Mouse (Mus musculus): ENCODE measurements around the gene 0610012G03Rik. TPM values are rescaled to one million over a fixed set of nuclear protein-coding genes. Genes with fewer than 3 reads are reported as not detected.

The 0610012G03Rik gene
- polyA plus RNA-seq, 1 experiment from 2014 or later: 127 TPM

DNA sequence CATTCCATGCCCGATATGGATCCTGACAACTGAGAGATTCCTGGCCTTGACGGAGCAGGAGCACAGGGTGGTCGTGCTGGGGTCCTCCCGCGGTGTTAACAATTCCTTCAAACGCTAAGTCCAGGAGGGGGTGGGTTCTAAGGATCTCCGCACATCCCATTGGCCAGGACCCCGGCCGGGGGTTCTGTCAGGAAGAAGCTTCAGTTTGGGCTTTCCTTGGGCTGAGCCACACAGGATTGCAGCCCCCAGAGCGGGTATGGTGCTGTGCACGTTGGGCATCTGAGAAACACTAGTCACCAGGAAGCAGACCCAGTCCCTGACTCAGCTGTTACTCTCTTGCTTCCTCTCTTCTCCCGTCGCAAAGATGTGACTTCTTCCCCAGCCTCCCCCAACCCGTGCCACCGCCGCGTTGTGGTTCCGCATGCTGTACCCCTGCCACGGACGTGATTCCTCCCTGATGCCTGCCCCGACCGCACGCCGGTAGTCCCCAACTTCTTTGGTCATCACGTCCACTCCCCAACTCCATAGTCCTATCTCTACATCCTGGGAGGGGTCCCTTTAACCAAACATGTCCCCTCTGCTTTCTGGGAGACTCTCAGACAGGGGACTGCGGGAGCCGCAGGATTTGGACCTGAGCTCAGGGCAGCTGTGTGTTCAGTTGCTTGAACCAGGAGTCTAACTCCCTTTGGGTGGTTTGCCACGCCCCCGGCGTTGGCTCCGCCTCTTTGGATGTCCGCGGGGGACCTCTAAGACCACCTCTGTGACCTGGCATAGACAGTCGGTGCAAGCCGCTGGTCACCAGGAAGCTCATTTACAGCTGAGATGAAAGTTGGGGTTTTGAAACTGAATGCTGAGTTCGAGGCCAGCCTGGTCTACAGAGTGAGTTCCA is 13.0 kb downstream of the 0610012G03Rik start:
- Histone ChIP-seq H3K4me1 (ENCODE audit: control insufficient read depth, insufficient read depth, low read length) (peaks cover 16% of the 10 kb centered on the region), H3K27me3 (ENCODE audit: control insufficient read depth, insufficient read depth, low read length) (peaks cover 24% of the 10 kb centered on the region), H3K4me3 (ENCODE audit: low read length) (peak overlapping the region; percentile 47), H3K9me3 (replicated peaks; ENCODE audit: control insufficient read depth, low read length) (no peaks in the 10 kb centered on the region; the same call in 1 of the 2 replicates), H3K4me2 (ENCODE audit: low read depth, low read length) (peak overlapping the region; percentile 71), H3K36me3 (ENCODE audit: control insufficient read depth, insufficient read depth) (no peaks in the 10 kb centered on the region), H3K9ac (ENCODE audit: low read length) (peak overlapping the region; percentile 38), H3K27ac (ENCODE audit: low read length) (no peak overlapping the region)
- ATAC-seq (replicated peaks; ENCODE audit: extremely low read depth, insufficient read depth, low FRiP score): no peak
- WGBS: 6% methylated on average over 36 of the region's 36 CpGs

DNA sequence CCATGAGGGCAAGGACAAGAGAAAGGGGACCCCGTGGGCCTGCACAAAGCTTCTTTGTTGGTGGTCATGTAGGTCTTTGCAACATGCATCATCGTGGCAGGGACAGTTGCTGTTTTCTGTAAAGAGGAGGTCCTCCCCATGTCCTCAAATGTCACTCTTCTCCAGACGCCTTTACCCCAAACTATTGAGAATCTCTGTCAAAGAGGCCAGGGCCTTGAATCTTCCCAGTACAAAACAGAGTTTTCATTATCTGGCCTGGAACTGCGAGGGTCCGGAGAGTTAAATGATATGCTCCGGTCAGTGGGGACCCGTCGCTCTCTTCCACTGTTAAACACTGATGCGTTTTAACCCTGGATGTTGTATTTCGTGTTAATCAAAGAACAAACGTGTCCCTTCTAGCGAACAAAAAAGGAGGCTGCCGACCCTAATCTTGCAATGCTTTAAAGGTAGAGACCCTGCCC is 13.7 kb downstream of the 0610012G03Rik start:
- no peak for ATAC-seq (replicated peaks; ENCODE audit: extremely low read depth, insufficient read depth, low FRiP score)
- H3K36me3 ChIP-seq (ENCODE audit: control insufficient read depth, insufficient read depth): no peaks in the 10 kb centered on the region
- peaks cover 24% of the 10 kb centered on the region for H3K27me3 ChIP-seq (ENCODE audit: control insufficient read depth, insufficient read depth, low read length)
- WGBS: 30% methylated on average over 13 of the region's 13 CpGs
- peak overlapping the region; percentile 71 for H3K4me2 ChIP-seq (ENCODE audit: low read depth, low read length)
- H3K27ac ChIP-seq (ENCODE audit: low read length): no peak overlapping the region
- H3K4me1 ChIP-seq (ENCODE audit: control insufficient read depth, insufficient read depth, low read length): peaks cover 16% of the 10 kb centered on the region
- no peaks in the 10 kb centered on the region; the same call in 1 of the 2 replicates for H3K9me3 ChIP-seq (replicated peaks; ENCODE audit: control insufficient read depth, low read length)
- H3K9ac ChIP-seq (ENCODE audit: low read length): peak overlapping the region; percentile 38; the same call in 1 of the 2 replicates
- H3K4me3 ChIP-seq (ENCODE audit: low read length): peak overlapping the region; percentile 47; the same call in 1 of the 2 replicates

DNA sequence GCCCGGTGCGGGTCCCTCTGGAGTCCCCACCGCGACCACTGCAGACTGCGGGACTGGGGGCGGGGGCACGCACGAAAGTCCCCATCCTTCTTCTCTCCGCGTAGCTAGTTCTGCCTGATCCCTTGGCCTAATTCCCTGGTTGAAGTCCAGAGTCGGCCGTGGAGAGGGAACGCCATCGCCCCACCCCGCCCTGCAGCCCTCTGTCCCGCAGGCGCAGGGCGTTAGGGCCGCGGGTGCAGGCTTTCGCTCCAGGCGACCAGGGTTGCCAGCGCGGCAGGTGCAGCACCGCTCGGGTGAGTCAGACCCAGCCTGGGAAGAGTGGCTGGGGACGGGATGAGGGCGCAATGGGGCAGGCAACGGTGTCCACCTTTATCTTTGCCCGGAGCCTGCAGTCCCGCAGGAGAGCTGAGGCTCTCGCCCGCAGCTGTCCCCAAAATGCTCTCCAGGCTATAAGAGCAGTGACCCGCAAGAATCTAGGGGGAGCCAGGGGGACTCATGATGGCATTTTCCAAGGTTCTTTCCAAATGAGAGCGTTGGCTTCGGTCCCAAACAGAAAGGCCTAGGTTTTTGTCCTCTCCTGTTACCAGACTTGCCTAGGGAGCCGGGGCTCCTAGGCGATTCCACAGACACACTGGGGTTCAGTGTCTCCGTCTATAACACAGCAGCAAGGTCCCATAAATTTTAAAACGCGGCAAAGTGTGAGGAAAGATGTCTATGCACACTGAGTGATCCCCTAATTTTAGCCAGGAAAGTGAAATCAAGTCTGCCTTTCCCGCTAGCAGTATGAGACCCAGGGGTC is 14.3 kb downstream of the 0610012G03Rik start, which contains the start of gene Pigz:
TSS of gene Pigz (plus strand) at position 101 of the 799 bp plus-strand sequence.
- Histone ChIP-seq H3K4me2 (ENCODE audit: low read depth, low read length) (peak within 1 kb of the TSS; percentile 95), H3K9me3 (replicated peaks; ENCODE audit: control insufficient read depth, low read length) (no peaks in the 10 kb centered on the region; the same call in 1 of the 2 replicates), H3K27ac (ENCODE audit: low read length) (peak within 1 kb of the TSS; percentile 38), H3K4me3 (ENCODE audit: low read length) (peak within 1 kb of the TSS; percentile 65), H3K9ac (ENCODE audit: low read length) (peak within 1 kb of the TSS; percentile 76), H3K36me3 (ENCODE audit: control insufficient read depth, insufficient read depth) (no peaks in the 10 kb centered on the region), H3K4me1 (ENCODE audit: control insufficient read depth, insufficient read depth, low read length) (peaks cover 16% of the 10 kb centered on the region), H3K27me3 (ENCODE audit: control insufficient read depth, insufficient read depth, low read length) (peaks cover 24% of the 10 kb centered on the region)
- ATAC-seq (replicated peaks; ENCODE audit: extremely low read depth, insufficient read depth, low FRiP score): no peak
- 11% methylated on average over 42 of the region's 42 CpGs for WGBS

DNA sequence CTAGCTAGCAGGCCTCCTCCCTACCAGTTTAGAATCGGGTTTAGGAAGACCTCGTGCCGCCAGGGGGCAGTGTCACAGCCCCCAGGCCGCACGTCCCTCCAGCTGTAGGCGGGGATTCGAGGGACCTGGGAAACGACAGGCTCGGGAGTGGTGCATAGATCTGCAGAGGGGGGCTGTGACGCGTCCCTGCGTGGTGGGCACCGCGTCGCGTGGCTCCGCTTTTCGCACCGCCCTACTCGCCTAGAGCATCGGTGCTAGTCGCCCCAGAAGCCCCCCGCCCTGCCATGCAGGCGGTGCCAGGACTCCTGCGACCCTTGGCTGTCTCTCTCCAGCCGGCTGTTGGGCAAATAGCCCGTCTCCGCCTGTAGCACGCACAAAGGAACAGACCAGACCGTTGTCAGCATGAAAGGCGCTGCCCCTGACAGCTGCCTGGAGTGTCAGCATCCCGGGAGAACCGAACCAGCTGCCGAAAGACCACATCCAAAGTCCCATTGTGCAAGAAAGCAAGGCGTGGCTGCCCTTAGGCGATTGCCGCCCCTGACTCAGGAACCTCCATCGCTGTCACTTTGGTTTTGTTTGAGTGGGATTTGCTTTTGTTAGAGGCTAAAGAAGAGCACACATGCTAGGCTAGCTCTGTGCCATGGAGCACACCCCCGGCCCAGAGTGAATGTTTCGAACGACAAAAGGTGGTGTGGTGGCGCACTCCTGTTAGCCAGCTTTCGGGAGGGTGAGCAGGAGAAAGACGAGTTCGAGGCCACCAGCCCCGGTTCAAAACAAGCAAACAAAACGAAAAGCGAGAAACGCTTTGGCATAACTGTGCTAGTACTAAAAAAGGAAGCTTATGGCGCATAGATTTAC is 15.2 kb downstream of the 0610012G03Rik start:
- Histone ChIP-seq H3K9ac (ENCODE audit: low read length) (peak overlapping the region; percentile 76), H3K9me3 (replicated peaks; ENCODE audit: control insufficient read depth, low read length) (no peaks in the 10 kb centered on the region; the same call in 1 of the 2 replicates), H3K4me1 (ENCODE audit: control insufficient read depth, insufficient read depth, low read length) (peaks cover 16% of the 10 kb centered on the region), H3K36me3 (ENCODE audit: control insufficient read depth, insufficient read depth) (no peaks in the 10 kb centered on the region), H3K27ac (ENCODE audit: low read length) (peak overlapping the region; percentile 38), H3K4me2 (ENCODE audit: low read depth, low read length) (peak overlapping the region; percentile 95), H3K27me3 (ENCODE audit: control insufficient read depth, insufficient read depth, low read length) (peaks cover 24% of the 10 kb centered on the region), H3K4me3 (ENCODE audit: low read length) (peak overlapping the region; percentile 65)
- 1% methylated on average over 50 of the region's 50 CpGs for WGBS
- peak; percentile 91 for ATAC-seq (replicated peaks; ENCODE audit: extremely low read depth, insufficient read depth, low FRiP score)

DNA sequence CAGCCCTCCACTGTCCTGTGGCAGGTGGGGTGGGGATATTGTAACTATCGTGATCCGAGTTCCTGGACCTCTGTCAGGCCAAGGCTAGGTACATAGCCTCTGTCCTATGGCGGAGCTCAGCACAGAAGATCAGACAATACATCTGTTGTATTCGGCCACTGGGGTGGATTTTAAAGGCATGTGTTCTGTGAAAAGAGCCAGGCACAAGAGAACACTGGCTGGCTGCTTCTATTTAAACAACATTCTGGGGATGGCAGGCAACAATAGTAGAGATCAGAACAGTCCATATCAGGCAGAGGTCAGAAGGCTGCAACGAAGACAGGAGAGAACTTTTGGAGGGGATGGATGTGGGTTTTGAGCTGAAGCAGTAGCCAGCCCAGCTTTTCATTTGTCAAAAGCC is 16.0 kb downstream of the 0610012G03Rik start:
- WGBS: 53% methylated on average over 5 of the region's 5 CpGs
- H3K27me3 ChIP-seq (ENCODE audit: control insufficient read depth, insufficient read depth, low read length): peaks cover 24% of the 10 kb centered on the region
- H3K4me2 ChIP-seq (ENCODE audit: low read depth, low read length): no peak overlapping the region
- H3K9ac ChIP-seq (ENCODE audit: low read length): no peak overlapping the region
- H3K4me3 ChIP-seq (ENCODE audit: low read length): no peak overlapping the region
- no peaks in the 10 kb centered on the region for H3K36me3 ChIP-seq (ENCODE audit: control insufficient read depth, insufficient read depth)
- ATAC-seq (replicated peaks; ENCODE audit: extremely low read depth, insufficient read depth, low FRiP score): no peak
- H3K27ac ChIP-seq (ENCODE audit: low read length): no peak overlapping the region
- H3K4me1 ChIP-seq (ENCODE audit: control insufficient read depth, insufficient read depth, low read length): peaks cover 16% of the 10 kb centered on the region
- H3K9me3 ChIP-seq (replicated peaks; ENCODE audit: control insufficient read depth, low read length): no peaks in the 10 kb centered on the region; the same call in 1 of the 2 replicates

DNA sequence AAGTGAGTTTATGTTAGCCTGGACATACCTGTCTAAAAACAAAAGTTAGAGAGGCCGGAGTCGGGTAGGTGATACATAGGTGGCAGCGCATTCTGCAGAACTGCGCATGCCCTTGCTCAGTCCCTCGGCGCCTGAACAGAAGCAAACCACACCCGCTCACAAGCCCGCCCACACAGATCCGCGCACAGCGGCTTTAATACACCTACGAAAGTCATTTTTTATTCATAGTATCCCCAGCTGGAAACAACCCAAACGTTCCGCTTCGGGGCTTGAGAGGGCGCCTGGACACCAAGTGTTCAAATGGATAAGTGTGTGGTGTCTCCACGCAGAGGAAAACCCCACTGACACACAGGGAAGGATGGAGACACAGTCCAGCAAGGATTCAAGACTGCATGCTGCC is 17.0 kb downstream of the 0610012G03Rik start:
- H3K36me3 ChIP-seq (ENCODE audit: control insufficient read depth, insufficient read depth): no peaks in the 10 kb centered on the region
- H3K27ac ChIP-seq (ENCODE audit: low read length): no peak overlapping the region
- no peaks in the 10 kb centered on the region for H3K9me3 ChIP-seq (replicated peaks; ENCODE audit: control insufficient read depth, low read length)
- 0 out of 2 replicates have a peak overlapping the region, but pooled peaks have one; percentile 17 for H3K9ac ChIP-seq (ENCODE audit: low read length)
- WGBS: 63% methylated on average over 17 of the region's 17 CpGs
- H3K4me2 ChIP-seq (ENCODE audit: low read depth, low read length): peak overlapping the region; percentile 24; the same call in 1 of the 2 replicates
- peaks cover 16% of the 10 kb centered on the region for H3K4me1 ChIP-seq (ENCODE audit: control insufficient read depth, insufficient read depth, low read length)
- H3K4me3 ChIP-seq (ENCODE audit: low read length): no peak overlapping the region
- no peak for ATAC-seq (replicated peaks; ENCODE audit: extremely low read depth, insufficient read depth, low FRiP score)
- peaks cover 22% of the 10 kb centered on the region for H3K27me3 ChIP-seq (ENCODE audit: control insufficient read depth, insufficient read depth, low read length)

DNA sequence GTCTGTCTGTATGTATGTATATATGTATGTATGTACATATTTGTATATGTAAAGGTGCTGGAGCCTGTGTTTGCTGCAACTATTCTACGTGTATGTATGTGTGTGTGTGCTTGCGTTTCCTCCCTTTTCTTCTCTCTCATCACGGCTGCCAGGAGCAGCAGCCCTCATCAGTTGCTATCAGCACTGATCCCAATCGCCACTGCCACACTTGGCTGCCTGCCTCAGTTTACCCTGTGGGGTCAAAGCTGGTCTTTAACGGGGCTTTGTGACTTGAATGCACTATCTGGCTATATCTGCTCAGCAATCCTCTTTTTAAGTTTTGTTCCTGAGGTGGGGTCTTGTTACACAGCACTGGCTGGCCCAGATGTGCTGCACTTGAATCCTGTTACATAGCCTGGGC is 20.9 kb downstream of the 0610012G03Rik start:
- H3K4me1 ChIP-seq (ENCODE audit: control insufficient read depth, insufficient read depth, low read length): peaks cover 3% of the 10 kb centered on the region; the same call in 1 of the 2 replicates
- 0 out of 2 replicates have a peak, but pooled peaks cover 1% of the 10 kb centered on the region for H3K9me3 ChIP-seq (replicated peaks; ENCODE audit: control insufficient read depth, low read length)
- no peak overlapping the region for H3K27ac ChIP-seq (ENCODE audit: low read length)
- ATAC-seq (replicated peaks; ENCODE audit: extremely low read depth, insufficient read depth, low FRiP score): no peak
- H3K4me3 ChIP-seq (ENCODE audit: low read length): no peak overlapping the region
- H3K4me2 ChIP-seq (ENCODE audit: low read depth, low read length): no peak overlapping the region
- no peak overlapping the region for H3K9ac ChIP-seq (ENCODE audit: low read length)
- H3K27me3 ChIP-seq (ENCODE audit: control insufficient read depth, insufficient read depth, low read length): no peaks in the 10 kb centered on the region
- no peaks in the 10 kb centered on the region for H3K36me3 ChIP-seq (ENCODE audit: control insufficient read depth, insufficient read depth)
- WGBS: 77% methylated on average over 5 of the region's 5 CpGs

DNA sequence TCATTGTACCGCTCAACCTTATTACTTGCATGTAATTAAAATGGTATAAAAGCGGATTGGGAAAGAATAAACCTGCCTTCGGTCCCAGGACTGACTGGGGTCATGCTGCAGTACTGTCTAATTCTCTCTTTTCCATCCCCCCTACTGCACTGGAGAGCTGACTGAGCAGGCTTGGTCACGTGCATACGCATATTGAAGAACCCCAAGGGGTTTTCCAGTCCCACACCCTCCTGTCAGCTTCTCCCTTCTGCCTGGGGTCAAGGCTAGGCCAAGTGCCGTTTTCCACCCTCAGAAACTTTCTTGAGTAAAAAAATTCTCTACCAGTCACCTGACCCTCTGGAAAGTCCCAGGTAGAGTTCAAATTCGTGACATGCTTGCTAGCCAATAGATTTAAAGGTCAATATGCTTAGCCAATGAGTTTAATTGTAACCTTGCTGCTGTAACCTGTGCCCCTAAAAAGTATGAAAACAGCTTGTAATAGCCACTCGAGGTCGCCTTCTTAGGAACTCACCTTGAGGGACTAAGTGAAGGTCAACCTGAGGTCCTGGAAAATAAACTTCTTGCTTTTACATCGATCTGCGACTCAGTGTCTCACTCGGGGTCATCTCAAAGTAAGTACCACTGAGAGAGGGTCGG is 21.6 kb downstream of the 0610012G03Rik start:
- no peak overlapping the region for H3K27ac ChIP-seq (ENCODE audit: low read length)
- H3K36me3 ChIP-seq (ENCODE audit: control insufficient read depth, insufficient read depth): no peaks in the 10 kb centered on the region
- H3K4me3 ChIP-seq (ENCODE audit: low read length): no peak overlapping the region
- no peak overlapping the region for H3K4me2 ChIP-seq (ENCODE audit: low read depth, low read length)
- no peak for ATAC-seq (replicated peaks; ENCODE audit: extremely low read depth, insufficient read depth, low FRiP score)
- no peak overlapping the region for H3K9ac ChIP-seq (ENCODE audit: low read length)
- 0 out of 2 replicates have a peak, but pooled peaks cover 2% of the 10 kb centered on the region for H3K9me3 ChIP-seq (replicated peaks; ENCODE audit: control insufficient read depth, low read length)
- 81% methylated on average over 13 of the region's 13 CpGs for WGBS
- peaks cover 3% of the 10 kb centered on the region; the same call in 1 of the 2 replicates for H3K4me1 ChIP-seq (ENCODE audit: control insufficient read depth, insufficient read depth, low read length)
- no peaks in the 10 kb centered on the region for H3K27me3 ChIP-seq (ENCODE audit: control insufficient read depth, insufficient read depth, low read length)

All from heart, embryonic 16.5 days (tissue).